Comparison of ENCODE assay signal across 18 mouse cellular contexts in the genomic region with DNA sequence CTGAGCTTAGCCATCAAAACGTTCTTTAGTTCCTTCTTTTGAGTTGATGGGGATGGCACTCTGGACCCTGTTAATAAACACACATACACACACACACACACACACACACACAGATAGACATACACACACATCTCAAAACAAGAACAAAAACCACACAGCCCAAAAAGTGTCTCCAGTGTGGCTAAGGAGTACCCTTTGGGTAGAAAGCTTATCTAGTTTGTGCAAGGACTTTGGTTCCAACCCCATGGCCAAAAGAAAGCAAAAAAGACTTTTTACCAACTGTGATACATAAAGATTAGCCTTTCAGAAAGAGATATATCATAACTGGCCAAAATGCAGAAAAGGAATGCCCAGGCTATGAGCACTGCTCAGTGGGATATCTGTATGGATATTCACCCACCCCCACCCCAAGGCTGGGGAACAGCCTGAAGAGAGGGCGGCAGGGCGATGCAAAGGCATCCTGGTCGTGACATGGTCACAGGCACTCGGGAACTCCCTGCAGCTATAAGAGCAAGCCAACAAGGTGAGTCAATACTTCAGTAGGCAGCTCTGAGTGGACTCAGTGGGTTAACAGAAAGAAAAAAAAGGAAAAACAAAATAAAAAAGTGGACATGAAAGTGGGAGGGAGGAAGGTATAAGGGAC.
DNase-seq lines count a peak whose midpoint lies in the region; ATAC-seq and TF ChIP-seq lines count a peak whose summit lies in the region.
"Had no signal": no experiment of that assay in that cellular context is flagged by ENCODE, and none has a peak within 500 bp of the region (broad histone marks: within the 10 kb centered on the region; RNA-seq: fewer than 3 reads in every experiment).

No protein-coding gene starts in this region.

- H3K27ac ChIP-seq in layer of hippocampus, adult 2 months: peak overlapping the region; percentile 88; the same call in 1 of the 2 replicates
- H3K27ac ChIP-seq in liver, embryonic 16.5 days (ENCODE audit: low read length): peak overlapping the region; percentile 79
- H3K27ac ChIP-seq: embryonic facial prominence, embryonic 10.5 days; midbrain, embryonic 12.5 days; neural tube, embryonic 15.5 days; stomach, postnatal 0 days had no signal

- H3K4me2 ChIP-seq in liver, embryonic 16.5 days (ENCODE audit: low read depth, low read length): peak overlapping the region; percentile 39
- H3K4me2 ChIP-seq: midbrain, embryonic 12.5 days; neural tube, embryonic 15.5 days had no signal

- H3K27me3 ChIP-seq in E14TG2a.4 (ENCODE audit: insufficient read depth, low read length): no peaks in the 10 kb centered on the region
- H3K27me3 ChIP-seq in erythroblast, embryonic 14.5 days (ENCODE audit: control insufficient read depth): no peaks in the 10 kb centered on the region
- no peaks in the 10 kb centered on the region for H3K27me3 ChIP-seq in liver, embryonic 16.5 days (ENCODE audit: control insufficient read depth, insufficient read depth, low read depth, low read length)
- H3K27me3 ChIP-seq: CH12.LX; midbrain, embryonic 12.5 days; neural tube, embryonic 15.5 days had no signal

- no peaks in the 10 kb centered on the region for H3K9me3 ChIP-seq in E14TG2a.4 (ENCODE audit: low read length)
- H3K9me3 ChIP-seq in erythroblast, embryonic 14.5 days (ENCODE audit: control insufficient read depth, low read length): no peaks in the 10 kb centered on the region
- no peaks in the 10 kb centered on the region for H3K9me3 ChIP-seq in liver, embryonic 16.5 days (replicated peaks; ENCODE audit: control insufficient read depth, low read length)
- H3K9me3 ChIP-seq: embryonic facial prominence, embryonic 10.5 days; midbrain, embryonic 12.5 days; neural tube, embryonic 15.5 days had no signal

- H3K4me1 ChIP-seq in E14TG2a.4 (replicated peaks; ENCODE audit: low read depth, low read length): peaks cover 97% of the 10 kb centered on the region
- peaks cover 88% of the 10 kb centered on the region for H3K4me1 ChIP-seq in erythroblast, embryonic 14.5 days (ENCODE audit: control insufficient read depth)
- H3K4me1 ChIP-seq in liver, embryonic 16.5 days (ENCODE audit: control insufficient read depth, low read depth, low read length): peaks cover 67% of the 10 kb centered on the region

- DNase-seq in layer of hippocampus, adult 2 months (ENCODE audit: low spot score in 2 of 2): no peak
- DNase-seq in layer of hippocampus, adult 9-11 months: no peak
- no peak for DNase-seq in right cerebral cortex, postnatal 25 days
- DNase-seq in layer of hippocampus, adult 18-20 months (ENCODE audit: low spot score in 2 of 2): no peak
- DNase-seq in cerebellum, adult 8-10 months: no peak
- DNase-seq: cerebellum, postnatal 25 days; heart, adult 18-20 months; kidney, adult 8-10 months; kidney, postnatal 36 days; thymus, postnatal 14 days had no signal

- H3K4me3 ChIP-seq in layer of hippocampus, adult 2 months: no peak overlapping the region
- H3K4me3 ChIP-seq in E14TG2a.4 (replicated peaks; ENCODE audit: low read length): 0 out of 2 replicates have a peak overlapping the region, but pooled peaks have one; percentile 67
- H3K4me3 ChIP-seq in erythroblast, embryonic 14.5 days (replicated peaks): peak overlapping the region; percentile 6
- no peak overlapping the region for H3K4me3 ChIP-seq in liver, embryonic 16.5 days (ENCODE audit: low read depth, low read length)
- H3K4me3 ChIP-seq: embryonic facial prominence, embryonic 10.5 days; midbrain, embryonic 12.5 days; neural tube, embryonic 15.5 days had no signal

- TF ChIP-seq CTCF in layer of hippocampus, adult 2 months (conservative IDR thresholded peaks at IDR 0.05): no peak
- no peak for TF ChIP-seq CTCF in E14TG2a.4 (conservative IDR thresholded peaks at IDR 0.05; ENCODE audit: low read length)

- no peak overlapping the region for H3K9ac ChIP-seq in liver, embryonic 16.5 days (ENCODE audit: low read depth, low read length)
- H3K9ac ChIP-seq: midbrain, embryonic 12.5 days; neural tube, embryonic 15.5 days had no signal

- WGBS in liver, embryonic 16.5 days (ENCODE audit: insufficient replicate concordance): 21% methylated on average over 5 of the region's 5 CpGs

- H3K36me3 ChIP-seq in E14TG2a.4 (ENCODE audit: insufficient read depth, low read length): no peaks in the 10 kb centered on the region
- H3K36me3 ChIP-seq in erythroblast, embryonic 14.5 days (ENCODE audit: control insufficient read depth): peaks cover 2% of the 10 kb centered on the region
- no peaks in the 10 kb centered on the region for H3K36me3 ChIP-seq in liver, embryonic 16.5 days (ENCODE audit: control insufficient read depth, insufficient read depth)
- H3K36me3 ChIP-seq: embryonic facial prominence, embryonic 10.5 days; midbrain, embryonic 12.5 days; neural tube, embryonic 15.5 days had no signal

- ATAC-seq in liver, embryonic 16.5 days (ENCODE audit: low read depth): peak; percentile 47

Comparison
In these comparisons a context has a peak if more than half of its experiments do, and no peak if none do; other contexts are left out.
1. H3K4me3 ChIP-seq: peak in E14TG2a.4 (single experiment) and erythroblast, embryonic 14.5 days (single experiment); none in layer of hippocampus, adult 2 months (single experiment) and liver, embryonic 16.5 days (single experiment).